In genomic region chr10:128923013-128923691, GRCm38 (mm10) we compare ENCODE assay signal across 8 mouse cellular contexts. TPM values are rescaled to one million over a fixed set of nuclear protein-coding genes. Genes with fewer than 3 reads are reported as not detected.
DNase-seq lines count a peak whose midpoint lies in the region; ATAC-seq lines count a peak whose summit lies in the region.

No protein-coding gene starts in this region.

- peak; percentile 99 for ATAC-seq in forebrain, embryonic 14.5 days
- ATAC-seq in neural tube, embryonic 15.5 days (ENCODE audit: low FRiP score): peak; percentile 93

- no peaks in the 10 kb centered on the region for H3K27me3 ChIP-seq in forebrain, embryonic 14.5 days (replicated peaks; ENCODE audit: control insufficient read depth, insufficient read depth, low read length)
- H3K27me3 ChIP-seq in neural tube, embryonic 15.5 days (replicated peaks): peaks cover 3% of the 10 kb centered on the region; the same call in 1 of the 2 replicates

- peak overlapping the region; percentile 62 for H3K4me2 ChIP-seq in forebrain, embryonic 14.5 days (ENCODE audit: low read length)
- peak overlapping the region; percentile 78 for H3K4me2 ChIP-seq in neural tube, embryonic 15.5 days

- DNase-seq in ES-CJ7 (ENCODE audit: low read depth, low spot score): peak; percentile 84
- peak; percentile 95 for DNase-seq in cerebellum, adult 11 months
- DNase-seq in forebrain, embryonic 14.5 days (ENCODE audit: low spot score): peak; percentile 97
- DNase-seq in heart, postnatal 14 days: peak; percentile 94 to 97
- peak; percentile 95 for DNase-seq in layer of hippocampus, adult 11-12 months (ENCODE audit: low spot score)
- DNase-seq in lung, adult 18-20 months: peak; percentile 97 to 98
- peak; percentile 93 for DNase-seq in testis, postnatal 14 days (ENCODE audit: low spot score)

- peak overlapping the region; percentile 63 for H3K4me3 ChIP-seq in forebrain, embryonic 14.5 days (ENCODE audit: low read depth, low read length)
- H3K4me3 ChIP-seq in neural tube, embryonic 15.5 days (replicated peaks): peak overlapping the region; percentile 98

- intact Hi-C loops in heart, postnatal 14 days (cut with DNase I): no loop called here

- H3K36me3 ChIP-seq in forebrain, embryonic 14.5 days (ENCODE audit: control insufficient read depth, insufficient read depth, low read length): 0 out of 2 replicates have a peak, but pooled peaks cover under 1% of the 10 kb centered on the region
- H3K36me3 ChIP-seq in neural tube, embryonic 15.5 days: no peaks in the 10 kb centered on the region

- peaks cover 18% of the 10 kb centered on the region for H3K4me1 ChIP-seq in forebrain, embryonic 14.5 days (ENCODE audit: control insufficient read depth, insufficient read depth, low read length)
- H3K4me1 ChIP-seq in neural tube, embryonic 15.5 days: peaks cover 54% of the 10 kb centered on the region

- WGBS in forebrain, embryonic 14.5 days: 0% methylated on average over 42 of the region's 42 CpGs
- under 1% methylated on average over 39 of the region's 42 CpGs for WGBS in neural tube, embryonic 15.5 days

- H3K9ac ChIP-seq in forebrain, embryonic 14.5 days (ENCODE audit: low read length): peak overlapping the region; percentile 73
- H3K9ac ChIP-seq in neural tube, embryonic 15.5 days (replicated peaks): peak overlapping the region; percentile 96

- H3K27ac ChIP-seq in forebrain, embryonic 14.5 days (ENCODE audit: low read depth, low read length): peak overlapping the region; percentile 86
- H3K27ac ChIP-seq in neural tube, embryonic 15.5 days (replicated peaks): peak overlapping the region; percentile 97

- no peaks in the 10 kb centered on the region for H3K9me3 ChIP-seq in forebrain, embryonic 14.5 days (replicated peaks; ENCODE audit: control insufficient read depth, low read length)
- no peaks in the 10 kb centered on the region for H3K9me3 ChIP-seq in neural tube, embryonic 15.5 days (replicated peaks)

RNA-seq across cellular contexts. Expression of gene Rdh5, which starts 0.5 kb away (rescaled TPM):
- 8.8 and 9.9 TPM in 2 replicates for polyA plus RNA-seq in forebrain, embryonic 14.5 days (2014; fragmentation: Nextera tagmentation; extraction: Ambion mirVana)
- total RNA-seq in heart, postnatal 14 days (2021): 1 to 10 TPM; 8.6 to 9.5 TPM
- polyA plus RNA-seq in neural tube, embryonic 15.5 days (2015; fragmentation: Nextera tagmentation; extraction: Ambion mirVana): 15.7 and 19.8 TPM in 2 replicates

RNA-seq across cellular contexts. Expression of gene Bloc1s1, which starts 0.7 kb away (rescaled TPM):
- 244 and 295 TPM in 2 replicates for polyA plus RNA-seq in forebrain, embryonic 14.5 days (2014; fragmentation: Nextera tagmentation; extraction: Ambion mirVana)
- 100 to 1,000 TPM; 177 to 183 TPM for total RNA-seq in heart, postnatal 14 days (2021)
- 248 and 265 TPM in 2 replicates for polyA plus RNA-seq in neural tube, embryonic 15.5 days (2015; fragmentation: Nextera tagmentation; extraction: Ambion mirVana)

RNA-seq across cellular contexts. Expression of gene Itga7, which starts 10.5 kb away (rescaled TPM):
- polyA plus RNA-seq in forebrain, embryonic 14.5 days (2014; fragmentation: Nextera tagmentation; extraction: Ambion mirVana): 1.3 and 1.8 TPM in 2 replicates
- total RNA-seq in heart, postnatal 14 days (2021): 100 to 1,000 TPM; 163 to 167 TPM
- polyA plus RNA-seq in neural tube, embryonic 15.5 days (2015; fragmentation: Nextera tagmentation; extraction: Ambion mirVana): 7.2 and 8.8 TPM in 2 replicates

RNA-seq across cellular contexts. Expression of gene Cd63, which starts 22.4 kb away (rescaled TPM):
- polyA plus RNA-seq in forebrain, embryonic 14.5 days (2014; fragmentation: Nextera tagmentation; extraction: Ambion mirVana): 122 and 126 TPM in 2 replicates
- 100 to 1,000 TPM; 127 to 131 TPM for total RNA-seq in heart, postnatal 14 days (2021)
- 254 and 295 TPM in 2 replicates for polyA plus RNA-seq in neural tube, embryonic 15.5 days (2015; fragmentation: Nextera tagmentation; extraction: Ambion mirVana)

RNA-seq across cellular contexts. Expression of gene Gdf11, which starts 31.6 kb away (rescaled TPM):
- 6.0 and 6.3 TPM in 2 replicates for polyA plus RNA-seq in forebrain, embryonic 14.5 days (2014; fragmentation: Nextera tagmentation; extraction: Ambion mirVana)
- total RNA-seq in heart, postnatal 14 days (2021): 1 to 10 TPM; 2.8 TPM
- 6.8 and 9.0 TPM in 2 replicates for polyA plus RNA-seq in neural tube, embryonic 15.5 days (2015; fragmentation: Nextera tagmentation; extraction: Ambion mirVana)

Comparison
In these comparisons a context has a peak if more than half of its experiments do, and no peak if none do; other contexts are left out.
1. Peak in every context shown above with its lines: DNase-seq, ATAC-seq, H3K4me3 ChIP-seq and H3K27ac ChIP-seq.